Mouse (Mus musculus) thymus, postnatal 14 days (tissue): Measurements from ENCODE around the gene Cacna1s.

Experiments
- DNase-seq: peaks from one replicate; pipeline ENCODE4 v3.0.0; 2021

The Cacna1s gene

DNA sequence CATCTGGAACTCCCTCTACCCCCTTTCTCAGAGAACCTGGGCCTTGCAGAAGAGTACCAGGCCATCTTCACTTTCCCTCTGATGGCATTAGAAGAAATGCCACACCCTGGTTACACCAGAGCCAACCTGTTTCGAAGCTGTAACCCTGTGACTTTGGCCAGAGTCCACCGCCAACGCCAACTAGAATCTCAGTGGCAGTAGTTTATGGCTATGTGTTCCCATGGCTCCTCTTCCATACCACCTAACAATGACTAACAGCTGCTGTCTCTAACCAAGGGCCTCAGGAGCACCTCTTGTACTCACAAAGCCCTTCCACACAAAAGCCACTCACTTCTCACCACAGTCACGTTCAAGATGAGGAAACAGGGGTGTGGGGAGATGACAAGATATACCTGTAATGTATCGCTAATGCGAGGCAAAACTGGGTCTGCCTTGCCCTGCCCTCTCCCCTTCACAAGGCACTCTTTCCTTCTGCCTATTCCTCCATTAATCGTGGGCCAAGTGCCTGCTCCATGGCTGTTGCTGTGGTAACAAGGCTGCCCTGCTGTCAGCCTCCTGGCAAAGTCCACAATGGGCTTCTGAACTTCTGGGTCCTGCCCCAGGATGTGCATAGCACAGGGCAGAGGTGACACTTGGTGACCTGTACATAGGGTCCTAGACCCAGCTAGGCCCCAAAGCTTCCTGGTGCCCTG is 67.2 kb downstream of the Cacna1s start:
- DNase-seq: no peak

DNA sequence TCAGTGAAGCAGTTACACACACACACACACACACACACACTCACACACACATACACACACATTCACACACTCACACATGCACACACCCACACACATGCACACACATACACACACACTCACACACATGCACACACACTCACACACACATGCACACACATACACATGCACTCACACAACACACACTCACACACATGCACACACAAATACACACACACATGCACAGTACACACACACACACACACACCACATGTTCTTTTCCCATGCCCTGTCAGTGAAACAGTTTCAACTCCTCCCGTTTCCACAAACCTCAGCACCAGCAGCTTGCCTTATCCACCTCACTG is 67.7 kb downstream of the Cacna1s start:
- DNase-seq: no peak

DNA sequence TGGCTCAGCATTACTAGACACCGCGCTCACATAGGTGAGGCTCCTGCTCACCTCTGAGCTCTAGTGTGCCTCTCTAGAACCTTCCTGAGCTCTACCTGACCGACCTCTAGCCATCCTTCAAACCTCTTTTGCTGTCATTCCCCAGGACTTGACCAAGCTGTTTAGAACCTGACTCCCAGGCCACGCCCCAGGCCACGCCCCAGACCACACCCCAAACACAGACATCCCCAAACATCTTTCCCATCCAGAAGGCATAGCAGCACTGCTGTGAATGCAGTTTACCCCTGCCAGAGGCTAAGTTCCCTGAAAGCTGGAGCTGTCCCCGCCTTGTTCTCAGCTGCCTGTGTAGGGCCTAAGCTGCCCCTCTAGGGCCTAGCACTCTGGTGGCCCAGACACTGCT is 68.2 kb downstream of the Cacna1s start:
- no peak for DNase-seq

DNA sequence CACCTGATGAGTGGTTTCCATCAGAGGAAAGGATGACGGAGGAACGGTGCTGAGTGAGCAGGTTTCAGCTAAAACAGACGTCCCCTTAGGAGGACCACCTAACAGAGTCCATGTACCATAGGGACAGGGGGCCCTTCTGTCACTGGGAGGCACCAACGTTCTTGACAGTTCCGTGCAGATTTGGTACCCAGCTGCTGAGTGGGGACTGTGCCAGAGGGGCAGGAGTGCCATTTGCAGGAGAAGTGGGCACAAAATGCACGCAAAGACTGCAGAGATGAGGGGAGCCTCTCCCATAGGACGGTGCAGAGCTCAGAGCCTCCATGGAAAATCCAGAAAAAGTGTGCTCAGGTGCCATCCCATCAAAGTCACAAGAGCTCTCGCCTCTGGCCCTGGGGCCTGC is 69.5 kb downstream of the Cacna1s start:
- DNase-seq: no peak

DNA sequence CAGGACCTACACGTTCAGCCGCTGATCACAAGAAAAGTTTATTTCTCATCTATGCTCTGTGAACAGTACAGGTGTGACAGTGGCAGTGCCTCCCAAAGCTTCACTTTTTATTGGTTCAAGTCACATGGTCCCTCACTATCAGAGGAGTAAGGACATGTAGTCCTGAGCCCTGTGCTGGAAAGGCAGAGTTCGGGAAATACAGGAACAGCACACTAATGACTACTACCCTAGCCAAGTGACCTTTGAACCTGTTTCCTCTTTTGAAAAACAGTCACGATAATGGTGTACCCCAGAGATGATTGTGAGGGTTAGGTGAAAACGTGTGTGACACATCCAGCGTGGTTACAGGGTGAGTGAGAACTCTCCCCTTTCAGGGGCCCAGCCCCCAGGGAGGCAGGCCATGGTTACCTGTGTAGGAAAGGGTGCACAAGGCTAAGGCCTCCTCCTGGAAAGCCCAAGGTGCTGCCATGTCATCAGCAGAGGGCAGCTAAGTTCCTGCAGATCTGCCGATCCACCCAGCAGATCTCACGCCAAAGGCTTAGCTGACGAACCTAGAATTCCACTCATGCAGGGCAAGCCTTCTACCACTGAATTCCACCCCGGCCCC is 73.7 kb downstream of the Cacna1s start:
- DNase-seq: no peak

DNA sequence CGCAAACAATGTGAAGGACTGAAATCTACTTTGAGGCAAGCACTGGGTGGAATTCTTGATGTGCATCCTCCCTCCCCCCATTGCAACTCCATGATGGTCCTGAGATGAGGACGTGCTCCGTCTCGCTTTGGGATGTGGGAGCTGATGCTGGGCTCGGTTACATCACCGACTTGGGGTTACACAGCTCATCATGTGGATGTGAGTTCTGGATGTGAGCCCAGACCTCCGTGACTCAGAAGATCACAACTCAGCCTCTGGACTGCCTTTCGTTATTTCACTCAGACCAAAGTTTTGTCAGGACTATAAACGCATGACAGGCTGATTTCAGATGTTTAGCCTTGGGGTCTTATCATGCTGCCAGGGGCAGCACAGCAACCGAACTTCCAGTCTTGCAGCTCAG is 74.3 kb downstream of the Cacna1s start:
- DNase-seq: no peak

DNA sequence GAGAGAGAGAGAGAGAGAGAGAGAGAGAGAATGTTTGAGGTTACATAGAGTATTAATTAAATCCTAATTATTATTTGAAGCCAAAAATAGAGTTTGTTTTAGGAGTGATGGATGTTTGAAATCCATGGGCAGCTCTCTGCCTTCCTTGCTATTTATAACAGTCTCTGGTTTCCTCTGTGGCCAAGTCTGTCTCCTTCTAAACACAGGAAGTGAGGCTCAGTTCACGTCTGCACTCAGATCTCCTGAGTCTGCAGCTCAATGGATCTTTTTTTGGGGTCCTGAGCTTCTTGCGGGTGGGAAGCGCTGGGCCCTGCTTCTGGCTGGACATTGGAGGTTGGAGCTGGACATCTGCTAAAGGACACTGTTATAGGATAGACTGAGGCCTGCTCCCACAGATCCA is 75.3 kb downstream of the Cacna1s start:
- DNase-seq: peak; percentile 45

DNA sequence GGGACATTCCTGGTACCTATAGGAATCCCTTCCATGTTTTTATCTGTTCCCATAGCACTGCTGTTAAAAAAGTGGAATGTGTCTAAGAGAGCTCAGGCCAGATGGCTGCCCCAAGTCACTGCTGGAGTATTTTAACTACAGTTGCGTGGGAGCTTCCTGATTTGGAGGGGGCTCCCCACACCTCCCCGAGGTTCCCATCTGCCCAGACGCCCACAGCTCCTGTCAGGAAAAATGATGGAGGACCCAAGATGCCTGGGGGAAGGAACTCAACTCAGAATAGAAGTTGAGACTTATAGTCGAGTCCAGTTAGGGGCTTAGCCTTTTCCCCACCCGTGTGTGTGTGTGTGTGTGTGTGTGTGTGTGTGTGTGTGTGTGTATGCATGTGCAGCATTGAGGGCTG is 75.9 kb downstream of the Cacna1s start:
- no peak for DNase-seq

DNA sequence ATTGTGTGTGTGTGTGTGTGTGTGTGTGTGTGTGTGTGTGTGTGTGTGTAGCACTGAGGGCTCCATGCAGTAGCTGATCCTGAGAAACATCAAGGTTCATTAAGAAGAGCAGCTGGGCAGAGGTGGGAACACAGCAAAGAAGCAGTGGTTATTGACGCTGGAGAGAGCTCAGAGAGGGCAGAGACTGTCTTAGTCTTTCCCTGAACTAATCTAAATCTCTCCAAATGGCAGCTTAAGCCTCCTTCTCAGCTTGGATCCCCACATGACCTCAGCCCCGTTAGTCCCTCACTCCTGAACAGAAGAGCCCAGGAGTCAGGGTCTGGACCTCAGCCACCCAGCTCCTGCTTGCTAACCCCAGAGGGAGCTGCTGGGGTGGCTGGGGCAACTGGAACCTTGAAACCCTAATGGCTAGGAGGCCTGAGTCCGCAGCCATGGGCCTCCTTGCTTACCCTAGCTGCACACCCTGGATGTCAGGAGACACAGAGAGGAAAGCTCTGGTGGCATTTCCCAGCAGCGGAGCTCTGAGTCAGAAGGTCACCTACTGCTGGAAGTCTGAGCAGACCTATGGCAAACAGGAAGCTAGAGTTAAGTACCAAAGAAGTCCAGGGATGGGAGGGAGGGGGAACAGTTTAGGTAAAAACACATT is 76.5 kb downstream of the Cacna1s start:
- no peak for DNase-seq

DNA sequence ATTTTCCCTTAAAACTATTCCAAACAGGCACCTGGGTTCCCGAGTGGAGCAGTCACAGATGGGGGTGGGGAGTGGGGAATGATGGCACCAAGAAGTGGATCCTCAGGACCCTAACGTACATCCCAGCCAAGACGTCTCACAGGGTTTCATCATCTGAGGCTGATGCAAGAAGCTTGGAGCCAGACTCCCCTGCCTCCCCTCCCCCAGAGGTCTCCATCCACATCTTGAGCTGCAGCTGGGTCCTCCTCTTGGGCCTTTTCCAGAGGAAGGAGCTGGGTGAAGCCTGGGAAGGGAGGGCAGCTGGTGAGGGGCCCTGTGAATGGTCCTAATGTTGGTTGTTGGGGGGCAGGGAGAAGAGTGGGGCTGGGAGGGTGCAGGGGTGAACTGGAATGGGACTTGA is 77.6 kb downstream of the Cacna1s start:
- DNase-seq: no peak

DNA sequence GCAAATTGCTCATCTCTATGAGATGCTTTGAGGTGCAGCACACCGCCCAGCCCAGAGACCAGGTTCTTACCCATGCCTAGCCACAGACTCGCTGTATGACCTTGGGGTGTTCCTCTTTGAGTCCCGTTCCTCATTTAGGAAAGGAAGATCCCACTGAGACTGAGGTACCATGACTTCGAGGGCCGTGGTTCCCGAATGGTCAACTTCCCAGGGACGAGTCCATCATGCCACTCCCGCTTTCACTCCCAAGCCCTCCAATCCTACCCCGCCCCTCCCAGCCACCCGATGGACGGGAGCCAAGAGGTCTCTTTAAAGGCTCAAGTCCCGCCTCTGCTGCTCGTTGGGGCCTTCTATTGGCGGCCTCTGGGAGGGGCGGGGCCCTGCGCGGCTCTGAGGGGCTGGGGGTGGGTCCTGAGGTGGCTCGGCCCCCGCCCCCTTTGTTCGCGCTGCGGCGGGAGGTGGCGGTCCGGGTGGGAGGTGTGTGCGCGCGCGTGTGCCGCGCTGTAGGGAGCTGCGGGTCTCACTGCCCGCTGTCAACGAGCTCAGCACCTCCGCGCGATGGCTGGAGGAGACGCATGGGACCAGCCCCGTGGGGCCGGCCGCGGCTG is 78.5 kb downstream of the Cacna1s start, which contains the start of gene Kif21b:
Gene Kif21b (plus strand): TSS at position 439 of the 608 bp plus-strand sequence.
- DNase-seq: peak; percentile 96

DNA sequence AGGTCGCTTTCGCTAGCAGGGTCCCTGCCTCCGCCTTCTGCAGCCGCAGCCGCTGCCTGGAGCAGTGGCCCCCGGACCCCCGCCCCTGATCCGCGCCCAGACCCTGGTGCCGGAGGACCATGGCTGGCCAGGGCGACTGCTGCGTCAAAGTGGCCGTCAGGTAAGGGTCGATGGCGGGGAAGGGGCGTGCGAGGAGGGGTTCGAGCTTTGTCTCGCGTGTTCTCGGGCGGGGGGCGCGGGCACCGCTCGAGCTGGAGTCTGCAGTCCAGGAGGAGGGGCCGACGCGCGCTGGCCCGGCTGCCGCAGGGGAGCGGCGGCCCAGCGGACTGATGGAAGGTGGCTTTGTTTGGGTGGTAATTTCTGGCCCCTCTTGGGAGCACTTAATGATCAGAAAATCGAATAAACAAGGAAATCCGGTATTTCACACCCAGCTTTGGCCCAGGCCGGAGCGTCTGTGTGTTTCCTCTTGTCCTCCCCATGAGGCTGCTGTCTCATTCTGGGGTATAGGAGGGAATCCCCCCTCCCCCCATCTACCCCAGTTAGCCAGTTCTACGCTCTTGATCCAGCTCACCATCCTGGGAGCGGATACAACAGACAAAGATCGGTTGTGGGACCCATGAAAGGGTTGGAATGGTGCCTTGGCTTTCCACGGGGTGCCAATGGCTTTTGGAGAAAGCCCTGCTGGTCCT is 79.2 kb downstream of the Cacna1s start:
- DNase-seq: peak; percentile 59

DNA sequence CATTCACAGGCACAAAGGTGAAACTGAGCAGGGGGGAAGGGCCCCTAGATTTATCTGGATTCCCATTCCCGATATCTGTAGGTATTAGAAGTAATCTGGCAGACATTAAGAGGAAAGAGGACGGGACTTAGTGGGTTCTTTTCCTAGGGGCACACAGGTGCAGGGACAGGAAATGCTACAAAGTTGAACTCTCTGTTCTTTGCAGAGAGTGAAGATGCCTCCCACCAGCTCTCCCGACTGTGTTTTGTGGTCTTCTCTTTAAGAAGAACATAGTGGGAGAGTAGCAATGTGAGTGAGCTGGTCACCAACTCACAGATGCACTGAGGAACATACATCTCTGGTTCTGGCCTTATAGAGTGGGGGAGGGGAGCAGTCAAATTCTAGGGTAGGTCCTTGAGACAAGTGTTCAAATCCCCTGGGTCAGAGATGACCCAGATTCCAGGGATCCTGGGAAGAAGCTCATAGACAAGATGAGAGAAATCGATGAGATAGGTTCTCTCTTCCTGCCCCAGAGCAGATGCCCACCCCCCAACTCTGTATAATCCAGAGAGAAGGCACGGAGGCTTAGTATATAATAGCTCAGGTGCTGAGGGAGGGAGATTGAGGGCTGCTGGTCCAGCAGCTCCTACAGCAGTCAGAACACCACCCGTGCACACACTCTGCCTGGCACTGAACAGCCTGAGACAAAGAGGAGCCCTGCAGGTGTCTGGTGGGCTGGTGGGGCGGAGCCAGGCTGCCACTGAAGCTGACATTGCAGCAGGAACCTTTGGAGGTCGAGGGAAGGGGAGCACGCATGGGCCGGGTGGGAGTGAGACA is 80.0 kb downstream of the Cacna1s start:
- DNase-seq: peak; percentile 91

DNA sequence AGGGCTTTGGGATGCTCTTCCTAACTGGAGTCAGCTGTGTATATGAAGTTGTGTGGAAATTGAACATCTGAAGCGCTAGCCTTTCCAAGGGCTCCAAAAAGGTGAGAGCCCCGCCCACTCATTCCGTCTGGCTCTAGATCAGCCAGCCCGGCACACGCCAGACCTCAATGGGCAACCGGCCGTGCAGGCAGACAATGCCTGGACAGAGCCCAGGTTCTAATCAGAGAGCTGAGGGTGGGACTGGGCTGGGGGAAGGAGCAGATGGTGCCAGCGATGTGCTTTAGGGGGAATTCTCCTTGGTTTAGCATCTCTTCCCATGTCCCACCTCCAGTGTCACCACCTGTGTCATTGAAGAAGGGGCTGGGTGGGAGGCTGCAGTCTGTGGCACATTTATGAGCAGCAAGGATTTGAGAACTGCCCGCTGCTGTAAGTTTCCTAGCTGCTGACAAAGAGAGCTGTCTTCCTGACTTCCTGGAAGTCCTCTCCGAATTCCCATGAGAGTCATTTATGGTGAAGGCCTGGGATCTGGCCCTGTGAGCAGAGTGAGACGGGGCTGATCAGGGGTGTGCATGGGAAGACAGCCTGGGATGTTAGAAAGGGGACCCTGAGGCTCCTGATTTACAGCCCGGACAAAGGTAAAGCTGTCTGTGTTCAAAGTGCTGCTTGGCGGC is 81.2 kb downstream of the Cacna1s start:
- peak; percentile 36 for DNase-seq

DNA sequence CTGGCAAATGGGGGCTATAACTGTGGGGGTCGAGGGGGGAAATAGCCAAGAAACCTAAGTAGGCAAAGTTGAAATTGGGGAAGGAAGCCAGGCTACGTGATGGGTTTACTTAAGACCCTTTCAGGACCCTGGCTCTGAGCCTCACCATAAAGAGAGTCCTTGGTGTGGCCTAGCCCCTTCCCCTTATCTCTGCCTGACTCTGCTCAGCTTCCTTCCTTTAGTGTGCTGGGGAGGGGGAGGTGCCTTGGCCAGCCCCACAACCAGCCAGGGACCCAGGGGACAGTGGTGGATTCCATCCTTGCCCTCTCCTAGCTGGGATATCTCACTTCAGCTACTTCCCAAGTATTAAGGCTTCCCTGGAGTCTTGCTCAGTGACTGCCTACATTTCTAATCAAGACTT is 82.0 kb downstream of the Cacna1s start:
- DNase-seq: peak; percentile 65

DNA sequence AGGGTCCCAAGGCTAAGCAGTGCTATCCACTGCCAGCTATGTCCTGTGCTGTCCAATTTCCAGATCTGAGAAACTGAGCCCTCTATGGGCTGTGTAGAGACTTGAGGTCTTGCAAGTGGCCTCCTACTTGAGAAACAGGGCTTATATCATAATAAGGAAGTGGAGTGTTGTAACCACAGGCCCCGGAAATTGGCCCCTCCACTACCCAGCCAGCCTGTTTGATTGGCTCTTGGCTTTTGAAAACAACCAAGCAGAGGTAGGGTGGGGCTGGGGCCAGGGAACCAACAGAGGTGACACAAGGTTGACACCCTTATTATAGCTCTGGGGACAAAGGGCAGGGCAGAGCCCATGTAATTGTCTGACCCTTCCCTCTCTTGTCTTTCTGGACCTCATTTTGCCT is 82.5 kb downstream of the Cacna1s start:
- DNase-seq: peak; percentile 90

DNA sequence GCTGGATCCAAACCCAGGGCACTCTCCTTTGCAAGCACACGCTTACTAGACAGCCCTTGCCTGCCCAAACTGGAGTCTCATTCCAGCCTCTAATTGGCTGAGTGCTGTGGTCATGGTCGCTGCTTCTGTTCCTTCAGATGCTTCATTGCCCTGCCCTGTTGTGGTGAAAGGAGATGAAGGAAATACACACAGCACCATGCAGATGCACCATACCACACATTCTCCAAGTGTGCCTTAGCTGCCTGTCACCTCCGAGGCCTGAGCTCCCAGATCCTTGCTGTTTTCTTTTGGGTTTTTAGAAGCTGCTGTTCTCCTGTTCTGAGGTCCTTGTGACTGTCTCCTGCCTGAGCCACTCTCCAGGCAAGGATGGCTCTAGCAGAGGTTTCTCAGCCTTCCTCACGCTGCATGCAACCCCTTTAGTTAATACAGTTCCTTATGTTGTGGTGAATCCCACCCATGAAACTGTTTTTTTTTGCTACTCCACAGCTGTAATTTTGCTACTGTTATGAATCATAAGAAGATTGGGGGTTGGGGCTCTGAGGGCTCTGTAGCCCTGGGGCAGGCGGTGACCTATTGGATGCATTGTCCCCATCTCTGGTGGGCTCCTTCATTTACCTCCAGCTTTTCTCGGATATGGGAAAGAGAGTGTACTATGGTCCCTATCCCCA is 83.4 kb downstream of the Cacna1s start:
- DNase-seq: peak; percentile 46

DNA sequence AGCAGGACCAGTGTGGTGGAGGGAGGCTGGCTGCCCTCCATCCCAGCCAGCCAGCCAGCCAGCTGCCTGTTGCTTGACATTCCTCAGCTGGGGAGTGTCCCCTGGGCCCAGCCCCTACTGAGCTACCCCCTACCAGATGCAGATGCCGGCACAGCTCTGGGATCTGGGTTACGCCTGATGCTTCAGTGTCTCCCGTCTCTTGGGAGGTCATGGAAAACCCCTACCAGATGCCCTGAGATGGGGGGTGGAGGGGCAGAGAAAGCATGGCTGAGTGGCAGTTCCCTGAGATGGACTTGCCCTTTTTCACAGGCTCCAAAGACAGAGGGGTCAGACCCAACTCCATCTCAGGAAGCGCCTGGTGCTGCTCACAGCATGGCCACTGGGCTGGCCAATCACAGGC is 84.0 kb downstream of the Cacna1s start:
- no peak for DNase-seq

DNA sequence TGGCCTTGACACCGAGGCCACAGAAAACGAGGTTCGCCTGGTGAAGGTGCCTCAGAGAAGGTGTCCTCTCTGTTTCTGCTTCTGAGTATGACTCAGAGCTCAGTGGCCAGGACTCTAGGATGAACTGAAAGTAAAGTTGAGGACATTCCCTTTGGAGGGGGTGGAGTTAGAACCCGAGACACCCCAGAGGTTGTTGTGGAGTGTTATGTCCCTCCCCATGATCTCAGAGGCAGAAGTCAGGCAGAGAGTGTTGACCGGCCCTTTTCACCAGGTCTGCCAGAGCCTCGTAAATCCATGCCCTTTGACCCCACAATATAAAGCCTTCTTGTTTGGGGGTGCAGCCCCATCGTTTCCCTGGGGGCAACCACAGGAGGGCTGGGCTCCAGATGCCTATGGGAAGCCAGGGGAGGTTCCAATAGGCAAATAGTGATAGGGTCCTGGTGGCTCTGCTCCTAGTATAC is 84.6 kb downstream of the Cacna1s start:
- DNase-seq: no peak

DNA sequence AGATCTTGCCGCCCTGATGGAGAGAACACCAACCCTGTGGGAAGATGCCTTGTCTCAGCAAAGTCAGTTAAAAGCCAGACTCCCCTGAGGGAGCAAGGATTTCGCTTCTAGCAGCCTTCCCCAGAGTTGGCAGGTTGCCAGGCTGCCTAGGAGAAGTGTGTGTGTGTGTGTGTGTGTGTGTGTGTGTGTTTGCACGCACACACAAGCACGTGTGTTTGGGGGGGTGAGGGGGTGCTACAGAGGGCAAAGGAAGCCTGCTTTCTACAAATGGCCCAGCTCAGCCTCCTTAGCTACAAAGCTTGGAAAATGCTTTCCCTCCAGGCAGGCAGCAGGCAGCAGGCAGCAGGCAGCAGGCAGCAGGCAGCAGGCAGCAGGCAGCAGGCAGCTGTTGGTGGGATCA is 85.0 kb downstream of the Cacna1s start:
- peak; percentile 72 for DNase-seq

DNA sequence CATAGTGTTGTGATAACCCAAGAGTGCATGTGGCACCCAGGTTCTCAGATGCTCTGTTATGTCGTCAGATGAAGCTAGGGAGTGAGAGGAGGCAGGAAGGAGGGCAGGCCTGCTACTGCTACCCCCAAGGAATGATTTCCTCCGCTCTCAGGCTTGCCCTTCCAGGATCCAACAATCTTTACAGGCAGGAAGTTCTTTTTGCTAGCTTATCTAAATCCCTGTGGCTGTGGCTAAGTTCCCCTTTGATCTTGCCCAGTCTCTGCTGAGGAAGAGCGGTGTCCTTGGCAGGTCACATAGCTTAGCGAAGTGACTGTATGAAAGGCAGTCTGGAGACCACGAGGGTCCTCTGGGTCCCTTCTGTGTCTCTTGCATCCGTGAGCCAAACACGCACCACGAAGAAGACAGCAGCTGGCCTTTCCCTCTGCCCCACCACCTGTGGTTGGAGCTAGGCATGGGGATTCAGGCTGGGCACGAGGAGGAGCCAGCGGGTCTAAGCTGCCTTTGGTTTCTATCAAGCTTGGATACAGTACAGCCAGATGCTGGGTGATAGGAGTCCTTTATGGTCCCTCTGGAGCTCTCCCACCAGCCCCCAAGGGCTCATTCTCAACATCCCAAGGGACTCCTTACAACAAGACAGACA is 85.8 kb downstream of the Cacna1s start:
- peak; percentile 38 for DNase-seq
